Mouse (Mus musculus): ENCODE data around the gene Gm49369.

The Gm49369 gene

GRCm38 (mm10) chr7:142326714-142327445 lies 55.6 kb downstream of the Gm49369 start:
- WGBS = 83% methylated on average over 9 of the region's 9 CpGs

GRCm38 (mm10) chr7:142323396-142324117 lies 58.9 kb downstream of the Gm49369 start:
- WGBS = 67% methylated on average over 12 of the region's 12 CpGs

- 94% methylated on average over 6 of the region's 6 CpGs for WGBS
These were observed 59.8 kb downstream of the Gm49369 start for GRCm38 (mm10) chr7:142322641-142323040.

- WGBS = 74% methylated on average over 7 of the region's 10 CpGs
These were observed 60.7 kb downstream of the Gm49369 start for GRCm38 (mm10) chr7:142321637-142322306.

All from cerebral cortex, adult 2 months (tissue).